Mouse (Mus musculus) limb, embryonic 11.5 days (tissue): ENCODE results near the gene Kif17. TPM values are rescaled to one million over a fixed set of nuclear protein-coding genes. Genes with fewer than 3 reads are reported as not detected.
A peak's percentile ranks its signal among the peaks of the same experiment; 100 is the strongest.

Experiments
- ATAC-seq: fragments of 200-750 bp; cut with Nextera tagmentation; 2 replicates; pipeline ENCODE4 v1.8.0; 2017; ENCODE audit warnings: low read depth; ENCODE audit not compliant: insufficient number of reproducible peaks, low FRiP score, low TSS enrichment
- DNase-seq: peaks from one replicate; pipeline ENCODE4 v3.0.0-alpha.2; 2015; ENCODE audit warnings: low spot score
- H3K27ac ChIP-seq: fragments of 300-500 bp; sonication (generic); replicated peaks from 2 replicates; pipeline ENCODE4 v1.5.1; 2014; ENCODE audit warnings: low read depth, mild to moderate bottlenecking, low read length
- H3K27me3 ChIP-seq: fragments of 300-500 bp; sonication (generic); 2 replicates; pipeline ENCODE4 v1.6.1; 2014; ENCODE audit warnings: mild to moderate bottlenecking, low read length, mixed read lengths; ENCODE audit not compliant: control insufficient read depth, insufficient read depth
- H3K36me3 ChIP-seq: fragments of 300-500 bp; sonication (generic); 2 replicates; pipeline ENCODE4 v1.6.1; 2014; ENCODE audit warnings: mild to moderate bottlenecking, low read length, moderate library complexity, mixed read lengths; ENCODE audit not compliant: control insufficient read depth, insufficient read depth
- H3K4me1 ChIP-seq: fragments of 300-500 bp; sonication (generic); 2 replicates; pipeline ENCODE4 v1.6.1; 2014; ENCODE audit warnings: low read length, mixed read lengths; ENCODE audit not compliant: control insufficient read depth, insufficient read depth
- H3K4me2 ChIP-seq: fragments of 300-500 bp; sonication (generic); 2 replicates; pipeline ENCODE4 v1.6.1; 2014; ENCODE audit warnings: low read depth, mild to moderate bottlenecking, moderate library complexity; ENCODE audit not compliant: severe bottlenecking
- H3K4me3 ChIP-seq: fragments of 300-500 bp; sonication (generic); 2 replicates; pipeline ENCODE4 v1.5.1; 2014; ENCODE audit warnings: low read depth, low read length
- H3K9ac ChIP-seq: fragments of 300-500 bp; sonication (generic); 2 replicates; pipeline ENCODE4 v1.6.1; 2014; ENCODE audit warnings: mild to moderate bottlenecking, low read length
- H3K9me3 ChIP-seq: fragments of 300-500 bp; sonication (generic); 2 replicates; pipeline ENCODE4 v1.6.1; 2016; ENCODE audit warnings: low read length; ENCODE audit not compliant: control insufficient read depth
- WGBS: fragments of 180-500 bp; shearing (Covaris S2); extraction: QIAGEN DNeasy Blood & Tissue Kit; methylation state at CpG from one replicate; pipeline ENCODE4 v1.1.7; 2014; 5-methylcytosine and 5-hydroxymethylcytosine counted together
- polyA plus RNA-seq: library from polyadenylated mRNA; unstranded; fragments of >200 nt; fragmentation: Nextera tagmentation; extraction: Ambion mirVana; gene quantifications from 2 replicates; pipeline ENCODE4 v1.2.1, GENCODE M21; 2014

Gene Kif17
- polyA plus RNA-seq, 1 experiment from 2014 or later: 0.68 TPM

DNA sequence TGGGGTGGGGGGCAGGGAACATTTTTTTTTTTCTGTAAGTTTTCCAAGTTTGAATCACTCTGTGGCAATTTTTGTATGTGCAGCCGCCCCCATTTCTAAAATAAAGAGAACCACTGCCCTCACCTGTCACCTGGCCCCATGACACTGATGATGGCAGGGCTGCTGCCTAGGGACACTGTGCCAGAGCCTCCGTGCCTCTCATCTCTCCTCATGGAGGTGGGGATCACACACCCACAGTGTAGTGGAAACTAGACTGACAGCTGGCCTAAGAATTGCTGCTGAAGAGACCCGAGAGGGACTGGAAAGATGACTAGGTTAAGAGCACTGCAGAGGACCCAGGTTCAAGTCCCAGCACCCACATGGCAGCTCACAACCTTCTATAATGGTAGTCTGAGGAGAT, 61.9 kb downstream of the Kif17 start:
- H3K36me3 ChIP-seq: peaks cover 33% of the 10 kb centered on the region
- H3K9ac ChIP-seq: no peak overlapping the region

GRCm38 (mm10) chr4:138313021-138313420, 62.8 kb downstream of the Kif17 start:
- no peak overlapping the region for H3K4me3 ChIP-seq
- no peak overlapping the region for H3K27ac ChIP-seq
- H3K4me2 ChIP-seq: no peak overlapping the region
- ATAC-seq (no peak), DNase-seq (no peak)
- H3K9ac ChIP-seq: no peak overlapping the region
- no peaks in the 10 kb centered on the region for H3K4me1 ChIP-seq
- WGBS: 90% methylated on average over 11 of the region's 11 CpGs
- peaks cover 31% of the 10 kb centered on the region for H3K36me3 ChIP-seq
- no peaks in the 10 kb centered on the region for H3K9me3 ChIP-seq
- H3K27me3 ChIP-seq: no peaks in the 10 kb centered on the region

More for the DNA sequence above, 61.9 kb downstream of the Kif17 start:
- Histone ChIP-seq H3K27me3 (no peaks in the 10 kb centered on the region), H3K27ac (no peak overlapping the region), H3K4me3 (no peak overlapping the region), H3K4me2 (no peak overlapping the region), H3K9me3 (no peaks in the 10 kb centered on the region), H3K4me1 (no peaks in the 10 kb centered on the region)
- WGBS: 96% methylated on average over 3 of the region's 3 CpGs
- no peak for DNase-seq
- no peak for ATAC-seq

- Histone ChIP-seq H3K27me3 (no peaks in the 10 kb centered on the region), H3K36me3 (peaks cover 31% of the 10 kb centered on the region), H3K4me3 (no peak overlapping the region), H3K4me1 (no peaks in the 10 kb centered on the region), H3K9ac (no peak overlapping the region), H3K27ac (no peak overlapping the region), H3K4me2 (no peak overlapping the region), H3K9me3 (no peaks in the 10 kb centered on the region)
- DNase-seq (no peak), ATAC-seq (no peak)
- 90% methylated on average over 4 of the region's 4 CpGs for WGBS
Observed at GRCm38 (mm10) chr4:138313795-138314194, 63.6 kb downstream of the Kif17 start.

DNA sequence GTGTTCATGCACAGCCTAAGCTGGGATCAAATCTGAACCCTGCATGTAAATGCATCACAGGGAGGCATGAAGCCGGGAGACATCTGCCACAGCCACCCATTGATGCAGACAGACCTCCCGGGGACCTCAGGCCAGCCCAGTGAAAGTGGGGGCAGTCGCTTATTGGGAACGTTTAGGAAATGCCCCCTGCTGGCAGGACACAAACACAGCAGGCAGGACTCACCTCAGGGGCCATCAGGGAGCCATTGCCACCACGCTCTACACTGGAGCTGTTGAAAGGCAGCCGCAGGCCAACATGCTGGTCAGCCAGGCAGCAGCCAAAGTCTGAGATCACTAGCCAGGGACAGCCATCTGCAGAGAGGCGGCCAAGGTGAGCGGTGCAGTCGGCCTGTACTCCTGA, 65.5 kb downstream of the Kif17 start:
- peaks cover 18% of the 10 kb centered on the region; the same call in 1 of the 2 replicates for H3K36me3 ChIP-seq

GRCm38 (mm10) chr4:138316369-138316768, 66.1 kb downstream of the Kif17 start:
- no peaks in the 10 kb centered on the region for H3K9me3 ChIP-seq
- H3K4me1 ChIP-seq: no peaks in the 10 kb centered on the region
- 86% methylated on average over 6 of the region's 6 CpGs for WGBS
- no peak overlapping the region for H3K27ac ChIP-seq
- no peak overlapping the region for H3K4me2 ChIP-seq
- ATAC-seq: no peak
- no peak for DNase-seq
- H3K4me3 ChIP-seq: no peak overlapping the region
- no peaks in the 10 kb centered on the region for H3K27me3 ChIP-seq
- no peak overlapping the region for H3K9ac ChIP-seq
- peaks cover 14% of the 10 kb centered on the region; the same call in 1 of the 2 replicates for H3K36me3 ChIP-seq

More for the DNA sequence above, 65.5 kb downstream of the Kif17 start:
- Histone ChIP-seq H3K27ac (no peak overlapping the region), H3K9me3 (no peaks in the 10 kb centered on the region), H3K27me3 (no peaks in the 10 kb centered on the region), H3K9ac (no peak overlapping the region), H3K4me2 (no peak overlapping the region), H3K4me3 (no peak overlapping the region), H3K4me1 (no peaks in the 10 kb centered on the region)
- ATAC-seq (no peak), DNase-seq (peak; percentile 30)
- WGBS: 71% methylated on average over 9 of the region's 9 CpGs

DNA sequence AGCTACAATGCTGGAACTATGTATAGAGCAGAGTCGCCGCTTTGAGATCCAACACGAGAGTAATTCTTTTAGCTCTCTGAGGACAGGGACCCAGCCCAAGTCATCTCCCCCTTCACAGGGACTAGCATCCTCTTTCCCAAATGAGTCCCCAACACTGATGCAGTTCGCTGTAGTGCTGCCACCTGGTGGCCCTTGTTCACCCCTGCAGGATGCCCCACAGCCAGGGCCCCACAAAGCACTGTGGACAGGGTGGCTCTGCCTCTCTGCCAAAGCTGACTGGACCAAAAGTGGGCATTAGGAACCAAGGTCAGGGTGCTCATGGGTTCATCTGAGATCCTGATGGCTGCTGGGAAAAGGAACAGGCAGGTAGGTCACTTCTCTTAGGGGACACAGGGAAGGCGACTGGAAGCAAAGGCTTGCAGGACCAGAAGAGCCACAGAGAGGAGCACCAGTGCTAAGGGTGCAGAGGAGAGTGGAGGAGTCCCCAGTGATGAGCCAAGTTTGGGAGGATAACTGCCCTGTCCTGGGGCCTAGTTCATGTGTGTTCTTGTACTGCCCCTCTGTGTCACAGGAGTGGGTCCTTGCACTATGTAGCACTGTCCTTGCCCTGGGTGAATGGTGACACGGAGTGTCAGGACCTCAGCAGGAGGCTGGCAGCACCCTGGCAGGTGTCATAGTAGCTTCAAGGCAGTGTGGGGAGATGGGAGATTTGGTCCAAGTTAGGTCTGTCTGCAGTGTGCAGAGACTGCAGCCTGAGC, 68.5 kb downstream of the Kif17 start:
- Histone ChIP-seq H3K4me1 (no peaks in the 10 kb centered on the region), H3K9ac (no peak overlapping the region), H3K27me3 (no peaks in the 10 kb centered on the region), H3K4me3 (no peak overlapping the region), H3K27ac (no peak overlapping the region), H3K9me3 (no peaks in the 10 kb centered on the region), H3K36me3 (peaks cover 4% of the 10 kb centered on the region; the same call in 1 of the 2 replicates), H3K4me2 (no peak overlapping the region)
- 59% methylated on average over 6 of the region's 6 CpGs for WGBS
- ATAC-seq: peak; percentile 27; the same call in 1 of the 2 replicates
- DNase-seq: peak; percentile 69

GRCm38 (mm10) chr4:138319508-138319907, 69.3 kb downstream of the Kif17 start:
- no peak overlapping the region for H3K27ac ChIP-seq
- ATAC-seq (no peak), DNase-seq (peak; percentile 89)
- no peak overlapping the region for H3K4me3 ChIP-seq
- no peaks in the 10 kb centered on the region for H3K9me3 ChIP-seq
- 0 out of 2 replicates have a peak, but pooled peaks cover 2% of the 10 kb centered on the region for H3K36me3 ChIP-seq
- H3K9ac ChIP-seq: no peak overlapping the region
- 35% methylated on average over 10 of the region's 10 CpGs for WGBS
- H3K27me3 ChIP-seq: no peaks in the 10 kb centered on the region
- H3K4me2 ChIP-seq: no peak overlapping the region
- no peaks in the 10 kb centered on the region for H3K4me1 ChIP-seq

GRCm38 (mm10) chr4:138320711-138321110, 70.5 kb downstream of the Kif17 start:
- Histone ChIP-seq H3K4me3 (no peak overlapping the region), H3K4me1 (no peaks in the 10 kb centered on the region), H3K27ac (no peak overlapping the region), H3K27me3 (no peaks in the 10 kb centered on the region), H3K4me2 (no peak overlapping the region), H3K36me3 (no peaks in the 10 kb centered on the region), H3K9ac (no peak overlapping the region), H3K9me3 (no peaks in the 10 kb centered on the region)
- DNase-seq (no peak), ATAC-seq (no peak)
- 82% methylated on average over 11 of the region's 11 CpGs for WGBS
